Mouse (Mus musculus) embryonic stem cell, embryonic (primary cell): ENCODE results near the gene Acad8.

Experiments
- CTCF ChIA-PET, 4 experiments: fragments of 300-600 bp in 2 of 4; fragments of 350-600 bp in 2 of 4; sonication (Branson Sonifier 250); formaldehyde crosslinking; loops; one replicate each; lab custom pipeline; 2022; ENCODE audit warnings: inconsistent platforms in 2 of 4; lab: Charles Lee
- POLR2A ChIA-PET, 4 experiments: fragments of 300-600 bp in 2 of 4; fragments of 350-600 bp in 2 of 4; sonication (Branson Sonifier 250); formaldehyde crosslinking; loops; one replicate each; lab custom pipeline; 2022; ENCODE audit warnings: antibody characterized with exemption in 4 of 4, inconsistent platforms in 1 of 4; lab: Charles Lee

The Acad8 gene

DNA sequence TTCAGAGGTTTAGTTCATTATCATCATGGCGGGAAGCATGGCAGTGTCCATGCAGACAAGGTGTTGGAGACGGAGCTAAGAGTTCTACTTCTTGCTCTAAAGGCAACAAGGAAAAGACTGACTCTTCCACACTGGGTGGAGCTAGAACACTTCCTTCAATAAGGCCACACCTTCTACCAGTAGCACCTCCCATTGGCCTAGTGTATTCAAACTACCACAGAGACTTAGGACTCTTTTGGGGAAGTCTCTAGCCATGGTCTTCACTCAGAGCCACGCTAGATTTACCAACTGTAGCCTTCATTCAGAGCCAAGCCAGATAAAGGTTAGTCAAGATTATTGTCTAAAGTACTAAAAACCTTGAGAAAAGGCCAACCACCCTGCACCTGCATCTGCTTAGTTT lies 2.3 kb downstream of the Acad8 start:
- ChIA-PET CTCF (interaction anchor here in 1 of 4 experiments (0.6 kb wide), 2 partner anchors 10 to 309 kb away, joined by 4 to 5 read pairs; no protein-coding TSS in a partner anchor), POLR2A (interaction anchor here in 3 of 4 experiments (0.9 to 1.4 kb wide), 6 partner anchors 10 to 191 kb away, joined by 3 to 4 read pairs (median 3); partner anchors contain the start of gene Glb1l2 (in 1 of the 3))

DNA sequence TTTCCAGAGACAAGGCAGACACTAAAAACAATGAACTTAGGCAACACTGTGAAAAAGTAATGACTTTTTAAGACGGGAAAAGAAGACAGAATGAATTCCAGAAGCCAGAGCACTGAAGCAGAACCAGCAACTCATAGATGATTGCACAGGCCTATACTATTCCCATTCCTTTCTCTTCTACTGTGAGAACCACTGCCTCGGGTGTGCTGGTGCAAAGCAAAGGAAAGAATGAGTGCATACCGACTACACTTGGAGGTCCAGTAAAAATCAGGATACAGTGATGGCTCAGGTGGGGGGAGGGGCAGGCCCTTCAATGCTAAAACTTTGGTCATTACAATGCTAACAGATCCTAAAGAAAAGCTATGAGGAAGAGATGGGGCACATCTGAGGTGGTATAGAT lies 5.5 kb downstream of the Acad8 start:
- POLR2A ChIA-PET = no interaction called here
- CTCF ChIA-PET = no interaction called here

DNA sequence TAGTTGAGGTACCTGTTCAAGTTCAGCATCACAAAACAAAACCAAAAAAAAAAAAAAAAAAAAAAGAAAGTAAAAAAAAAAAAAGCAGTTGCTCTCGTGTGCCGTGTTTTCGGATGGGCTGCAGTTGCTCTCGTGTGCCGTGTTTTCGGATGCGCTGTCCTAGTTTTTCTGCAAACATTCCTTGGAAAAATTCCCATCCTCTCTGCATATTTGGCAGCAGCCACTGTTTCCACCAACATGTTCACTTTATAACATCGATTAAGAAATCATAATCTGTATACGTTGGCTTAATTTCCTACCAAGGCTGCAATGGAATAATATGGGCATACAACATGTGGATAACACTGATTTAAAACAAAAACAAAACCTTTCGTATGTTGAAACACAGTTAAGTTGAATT lies 6.2 kb downstream of the Acad8 start:
- POLR2A ChIA-PET = no interaction called here
- CTCF ChIA-PET = no interaction called here

DNA sequence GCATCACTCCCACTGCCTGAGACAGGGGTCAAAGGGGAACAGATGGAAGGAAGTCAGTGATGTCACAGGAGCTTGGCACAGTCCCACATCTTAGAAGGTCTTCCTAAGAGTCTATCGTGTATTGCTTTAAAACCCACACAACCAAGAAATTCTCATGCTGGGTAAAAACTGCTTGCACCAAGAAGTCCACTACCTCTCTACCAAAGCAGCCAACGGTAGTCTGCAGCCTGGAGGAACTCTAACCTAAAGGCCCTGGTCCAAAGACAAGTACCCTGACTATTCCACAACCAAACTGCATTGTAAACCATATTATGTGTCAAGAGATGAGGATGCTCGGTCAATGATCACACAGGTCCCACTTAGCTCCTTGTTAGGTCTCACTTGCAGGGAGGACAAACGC lies 9.2 kb downstream of the Acad8 start:
- POLR2A ChIA-PET = interaction anchor here in 1 of 4 experiments (0.6 kb wide), 2 partner anchors 219 to 903 kb away, joined by 3 to 4 read pairs; no protein-coding TSS in a partner anchor

DNA sequence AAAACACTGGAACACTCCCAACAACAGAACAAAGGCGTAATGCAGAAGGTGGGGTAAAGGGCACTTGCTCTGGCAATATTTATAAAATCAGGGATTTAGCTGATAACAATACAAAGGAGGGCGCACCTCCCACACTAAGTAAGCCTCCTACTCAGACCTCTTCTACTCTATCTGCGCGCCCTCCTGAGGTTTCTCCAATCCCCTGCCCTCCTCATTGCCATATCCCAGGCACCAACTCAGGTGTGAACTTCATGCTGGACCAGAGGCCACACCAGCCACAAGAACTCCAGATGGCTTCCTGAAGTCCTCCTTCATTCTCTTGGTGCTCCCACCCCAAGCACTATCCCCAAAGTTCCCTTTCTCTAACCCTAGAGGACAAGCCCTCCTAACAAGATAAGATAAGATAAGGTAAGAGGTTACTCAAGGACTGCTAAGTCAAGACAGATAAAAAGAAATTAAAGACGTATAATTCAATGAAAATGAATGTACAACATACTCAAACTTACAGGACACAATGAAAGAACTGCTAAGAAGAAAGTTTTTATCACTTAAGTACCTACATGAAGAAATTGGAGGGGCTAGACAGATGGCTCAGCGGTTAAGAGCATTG lies 13.6 kb downstream of the Acad8 start:
- ChIA-PET CTCF (no interaction called here), POLR2A (no interaction called here)

More for the DNA sequence above, 9.2 kb downstream of the Acad8 start:
- CTCF ChIA-PET = no interaction called here

DNA sequence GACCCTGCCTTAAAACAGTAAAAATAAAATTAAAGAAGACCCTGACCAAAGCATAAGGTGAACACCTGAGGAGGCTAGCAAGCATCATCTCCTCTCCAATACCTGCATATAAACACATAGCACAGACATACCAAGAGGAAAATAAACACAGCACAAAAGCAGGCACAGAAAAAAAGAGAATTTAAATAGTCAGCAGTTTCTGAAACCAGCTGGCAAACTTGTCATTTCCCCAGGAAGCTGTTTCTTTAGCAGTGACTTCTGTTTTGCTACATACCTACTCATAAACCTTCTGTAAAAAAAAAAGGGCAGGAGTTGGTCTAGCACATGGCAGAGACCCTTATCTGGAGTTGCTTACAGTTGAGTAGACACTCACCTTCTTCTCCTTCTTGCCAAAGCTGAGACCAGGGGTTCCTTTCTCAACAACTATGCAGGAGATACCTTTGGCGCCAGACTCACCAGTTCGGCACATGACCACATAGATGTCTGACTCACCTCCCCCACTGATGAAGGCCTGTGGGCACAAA lies 14.2 kb downstream of the Acad8 start:
- CTCF ChIA-PET = no interaction called here

DNA sequence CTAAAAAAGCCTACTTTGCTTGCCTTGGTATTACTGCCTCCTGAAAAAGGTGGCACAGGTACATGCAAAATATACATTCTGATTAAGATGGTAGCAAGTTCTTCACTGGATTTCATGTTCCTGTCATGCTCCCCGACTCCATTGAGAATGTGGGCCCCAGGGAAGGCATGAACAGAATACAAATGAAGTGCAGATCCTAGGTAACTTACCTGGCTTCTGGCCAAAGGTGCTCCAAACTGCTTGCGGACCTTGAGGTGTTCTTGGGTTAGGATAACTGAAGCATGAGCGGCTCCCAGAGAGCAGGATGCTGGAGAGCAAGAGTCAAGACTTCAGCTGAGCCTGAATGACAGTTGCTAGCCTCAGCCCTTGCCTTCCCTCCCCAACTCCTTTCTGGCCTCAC lies 20.6 kb downstream of the Acad8 start:
- ChIA-PET POLR2A (no interaction called here), CTCF (no interaction called here)

More for the DNA sequence above, 14.2 kb downstream of the Acad8 start:
- POLR2A ChIA-PET = no interaction called here

DNA sequence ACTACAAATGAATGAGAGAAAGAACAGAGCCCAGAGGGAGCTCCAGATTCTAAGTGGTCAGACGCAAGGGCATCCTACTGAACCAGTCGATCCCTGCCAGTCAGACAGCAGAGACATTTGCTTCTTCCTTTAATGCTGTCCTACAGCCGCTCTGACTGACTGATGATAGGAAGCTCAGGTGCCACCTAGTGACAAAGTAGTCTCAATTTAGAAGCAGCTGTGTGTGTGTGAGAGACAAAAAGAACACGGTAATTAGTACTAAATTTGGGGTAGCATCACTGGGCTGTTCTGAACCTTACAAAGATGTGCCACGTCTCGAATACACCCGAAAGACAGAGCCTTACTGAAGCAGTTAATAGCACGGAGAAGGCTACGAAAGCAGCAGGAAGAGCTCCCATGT lies 21.6 kb downstream of the Acad8 start:
- CTCF ChIA-PET = interaction anchor here in 2 of 4 experiments (0.6 to 1.1 kb wide), 3 partner anchors 50 to 215 kb away, joined by 3 read pairs; no protein-coding TSS in a partner anchor
- POLR2A ChIA-PET = interaction anchor here in 1 of 4 experiments (1.3 kb wide), 1 partner anchor 10 kb away, joined by 3 read pairs; no protein-coding TSS in a partner anchor

DNA sequence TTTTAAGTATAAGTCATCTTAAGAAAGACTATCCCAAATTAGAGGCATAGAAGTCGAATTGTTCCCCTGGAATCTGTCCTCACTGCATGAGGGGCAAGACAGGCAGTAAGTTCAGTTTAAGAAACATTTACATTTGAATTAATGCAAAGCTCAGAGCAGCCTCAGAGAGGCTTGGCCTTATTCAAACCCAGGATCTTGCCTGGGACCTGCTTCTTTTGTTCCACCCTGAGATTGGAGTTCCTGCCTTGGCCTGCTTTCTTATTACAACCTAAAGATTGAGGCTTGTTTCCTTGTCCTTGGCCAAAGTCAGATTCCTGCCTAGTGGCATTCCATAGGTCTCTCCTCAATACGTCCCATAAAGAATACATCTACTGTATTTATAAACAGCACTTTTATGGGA lies 51.6 kb downstream of the Acad8 start:
- POLR2A ChIA-PET = interaction anchor here in 1 of 4 experiments (0.9 kb wide), 1 partner anchor 37 kb away, joined by 3 read pairs; no protein-coding TSS in a partner anchor
- CTCF ChIA-PET = no interaction called here

DNA sequence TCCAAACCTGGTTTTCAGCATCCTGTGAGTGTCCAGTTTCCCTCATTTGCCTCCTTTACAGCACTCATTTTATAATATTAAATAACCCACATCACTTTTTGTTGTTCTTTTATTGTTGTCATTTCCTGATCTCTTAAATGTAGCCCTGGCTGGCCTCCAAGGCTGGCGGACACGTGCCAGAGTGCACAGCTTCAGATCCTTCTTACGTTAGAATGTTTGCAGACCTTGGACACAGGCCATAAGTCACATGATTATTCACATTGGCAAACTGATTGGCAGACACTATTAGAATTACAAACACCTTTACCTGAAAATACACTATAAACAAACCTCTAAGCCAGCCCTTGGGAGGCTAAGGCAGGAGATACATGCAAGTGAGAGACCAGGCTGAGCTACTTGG lies 75.2 kb downstream of the Acad8 start:
- ChIA-PET CTCF (interaction anchor here in 1 of 4 experiments (0.7 kb wide), 1 partner anchor 126 kb away, joined by 3 read pairs; no protein-coding TSS in a partner anchor), POLR2A (no interaction called here)
